Mouse (Mus musculus) spleen, postnatal 4 days (tissue): ENCODE results near the gene Gbx2.

ENCODE experiments used
- DNase-seq, 2 experiments: peaks; one replicate each; pipeline ENCODE4 v3.0.0; 2022; ENCODE audit warnings: low spot score in 2 of 2

Gbx2 gene

GRCm38 (mm10) chr1:89931120-89931519, at the start of gene Gbx2:
TSS of gene Gbx2 (minus strand) at chr1:89931179.
- DNase-seq, result peak in 1 of 2 experiments; percentile 43

- DNase-seq, result no peak
These were observed 46.3 kb upstream of the Gbx2 start for GRCm38 (mm10) chr1:89977261-89977660.

GRCm38 (mm10) chr1:89976411-89976810, 45.4 kb upstream of the Gbx2 start:
- no peak for DNase-seq

- no peak for DNase-seq
These were observed 43.6 kb upstream of the Gbx2 start for GRCm38 (mm10) chr1:89974541-89974940.

GRCm38 (mm10) chr1:89971848-89972247, 40.9 kb upstream of the Gbx2 start:
- no peak for DNase-seq

- no peak for DNase-seq
These were observed 38.7 kb upstream of the Gbx2 start for GRCm38 (mm10) chr1:89969714-89970110.

- DNase-seq, result no peak
These were observed 38.2 kb upstream of the Gbx2 start for GRCm38 (mm10) chr1:89969072-89969713.

GRCm38 (mm10) chr1:89968111-89968851, 37.3 kb upstream of the Gbx2 start:
- peak in 1 of 2 experiments; percentile 60 for DNase-seq

GRCm38 (mm10) chr1:89967585-89967984, 36.6 kb upstream of the Gbx2 start:
- DNase-seq, result no peak

- DNase-seq, result no peak
These were observed 33.4 kb upstream of the Gbx2 start for GRCm38 (mm10) chr1:89964426-89964825.

GRCm38 (mm10) chr1:89963296-89963695, 32.3 kb upstream of the Gbx2 start:
- DNase-seq, result no peak

- DNase-seq, result no peak
These were observed 31.1 kb upstream of the Gbx2 start for GRCm38 (mm10) chr1:89962092-89962491.

- no peak for DNase-seq
These were observed 28.4 kb upstream of the Gbx2 start for GRCm38 (mm10) chr1:89959393-89959792.

GRCm38 (mm10) chr1:89943202-89943601, 12.2 kb upstream of the Gbx2 start:
- peak; percentile 41 to 77 for DNase-seq

- DNase-seq, result no peak
These were observed 11.5 kb upstream of the Gbx2 start for GRCm38 (mm10) chr1:89942395-89942976.

GRCm38 (mm10) chr1:89941701-89942381, 10.9 kb upstream of the Gbx2 start:
- DNase-seq, result no peak

GRCm38 (mm10) chr1:89940961-89941524, 10.1 kb upstream of the Gbx2 start:
- no peak for DNase-seq

GRCm38 (mm10) chr1:89939981-89940726, 9.2 kb upstream of the Gbx2 start:
- DNase-seq, result peak; percentile 66 to 81

GRCm38 (mm10) chr1:89939596-89939960, 8.6 kb upstream of the Gbx2 start:
- DNase-seq, result no peak

- DNase-seq, result no peak
These were observed 8.1 kb upstream of the Gbx2 start for GRCm38 (mm10) chr1:89938884-89939595.
